Mouse (Mus musculus): ENCODE results near the gene Cacna1s.
A peak's percentile ranks its signal among the peaks of the same experiment; 100 is the strongest.

Cacna1s gene

GRCm38 (mm10) chr1:136052547-136052946 is at the start of gene Cacna1s:
TSS of gene Cacna1s (plus strand) at chr1:136052750.
- DNase-seq, result no peak

GRCm38 (mm10) chr1:136006292-136006748 is 46.2 kb upstream of the Cacna1s start, which contains the start of gene Igfn1:
TSS of gene Igfn1 (minus strand) at chr1:136006342.
- no peak for DNase-seq

- DNase-seq, result peak; percentile 46
Measured at GRCm38 (mm10) chr1:136007211-136008158, 45.1 kb upstream of the Cacna1s start, which contains the start of gene Tmem9. TSS of gene Tmem9 (plus strand) at chr1:136008150.

- no peak for DNase-seq
Measured at GRCm38 (mm10) chr1:136008159-136008533, 44.4 kb upstream of the Cacna1s start.

- no peak for DNase-seq
Measured at GRCm38 (mm10) chr1:136010247-136010646, 42.3 kb upstream of the Cacna1s start.

- DNase-seq, result no peak
Measured at GRCm38 (mm10) chr1:136013513-136013912, 39.0 kb upstream of the Cacna1s start.

GRCm38 (mm10) chr1:136014796-136015502 is 37.6 kb upstream of the Cacna1s start:
- no peak for DNase-seq

- no peak for DNase-seq
Measured at GRCm38 (mm10) chr1:136017307-136017706, 35.2 kb upstream of the Cacna1s start.

- peak; percentile 92 for DNase-seq
Measured at GRCm38 (mm10) chr1:136017907-136018313, 34.6 kb upstream of the Cacna1s start.

- no peak for DNase-seq
Measured at GRCm38 (mm10) chr1:136018390-136019189, 34.0 kb upstream of the Cacna1s start.

GRCm38 (mm10) chr1:136030201-136030600 is 22.3 kb upstream of the Cacna1s start:
- DNase-seq, result no peak

- no peak for DNase-seq
Measured at GRCm38 (mm10) chr1:136031697-136032096, 20.9 kb upstream of the Cacna1s start.

- DNase-seq, result no peak
Measured at GRCm38 (mm10) chr1:136032961-136033360, 19.6 kb upstream of the Cacna1s start.

- DNase-seq, result no peak
Measured at GRCm38 (mm10) chr1:136038746-136039538, 13.6 kb upstream of the Cacna1s start.

GRCm38 (mm10) chr1:136040452-136040851 is 12.1 kb upstream of the Cacna1s start:
- DNase-seq, result no peak

GRCm38 (mm10) chr1:136040874-136041273 is 11.7 kb upstream of the Cacna1s start:
- no peak for DNase-seq

- peak; percentile 79 for DNase-seq
Measured at GRCm38 (mm10) chr1:136045774-136046173, 6.8 kb upstream of the Cacna1s start.

- DNase-seq, result no peak
Measured at GRCm38 (mm10) chr1:136047432-136047831, 5.1 kb upstream of the Cacna1s start.

- DNase-seq, result no peak
Measured at GRCm38 (mm10) chr1:136047894-136048293, 4.7 kb upstream of the Cacna1s start.

GRCm38 (mm10) chr1:136050312-136051012 is 2.1 kb upstream of the Cacna1s start, which contains the start of gene Ascl5:
TSS of gene Ascl5 (plus strand) at chr1:136050804.
- no peak for DNase-seq

- peak; percentile 60 for DNase-seq
Measured at GRCm38 (mm10) chr1:136051013-136051315, 1.6 kb upstream of the Cacna1s start.
